Mouse (Mus musculus) fat pad, adult 2 months (tissue): ENCODE results near the gene Faxc.

ENCODE experiments used
- DNase-seq: peaks from one replicate; pipeline ENCODE4 v3.0.0-alpha.2; 2011; ENCODE audit warnings: low read depth, low spot score; ENCODE audit errors: extremely low read depth

Gene Faxc

GRCm38 (mm10) chr4:21930971-21931771, at the start of gene Faxc:
TSS of gene Faxc (plus strand) at chr4:21931329.
- DNase-seq, result no peak

DNA sequence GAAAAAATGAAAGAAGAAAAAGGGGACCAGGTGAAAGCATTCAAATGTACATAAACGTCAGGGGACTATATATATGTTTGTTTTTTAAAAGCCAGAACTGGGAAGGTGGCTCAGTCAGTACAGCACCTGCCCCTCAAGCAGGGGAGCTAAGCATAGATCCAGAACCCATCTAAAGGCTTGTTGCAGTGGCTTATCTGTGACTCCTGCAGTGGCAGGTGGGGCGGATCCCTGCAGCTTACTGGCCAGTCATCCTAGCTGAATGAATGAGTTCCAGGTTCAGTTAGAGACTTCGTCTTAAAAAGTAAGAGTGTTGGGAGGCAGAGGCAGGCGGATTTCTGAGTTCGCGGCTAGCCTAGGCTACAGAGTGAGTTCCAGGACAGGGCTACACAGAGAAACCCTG, 48.3 kb upstream of the Faxc start:
- DNase-seq, result no peak

GRCm38 (mm10) chr4:21885831-21886230, 45.3 kb upstream of the Faxc start:
- DNase-seq, result no peak

GRCm38 (mm10) chr4:21931772-21932630, 872 bp downstream of the Faxc start:
- DNase-seq, result no peak

- DNase-seq, result no peak
Measured at GRCm38 (mm10) chr4:21935378-21935777, 4.2 kb downstream of the Faxc start.

- no peak for DNase-seq
Measured at GRCm38 (mm10) chr4:21936424-21936823, 5.3 kb downstream of the Faxc start.

DNA sequence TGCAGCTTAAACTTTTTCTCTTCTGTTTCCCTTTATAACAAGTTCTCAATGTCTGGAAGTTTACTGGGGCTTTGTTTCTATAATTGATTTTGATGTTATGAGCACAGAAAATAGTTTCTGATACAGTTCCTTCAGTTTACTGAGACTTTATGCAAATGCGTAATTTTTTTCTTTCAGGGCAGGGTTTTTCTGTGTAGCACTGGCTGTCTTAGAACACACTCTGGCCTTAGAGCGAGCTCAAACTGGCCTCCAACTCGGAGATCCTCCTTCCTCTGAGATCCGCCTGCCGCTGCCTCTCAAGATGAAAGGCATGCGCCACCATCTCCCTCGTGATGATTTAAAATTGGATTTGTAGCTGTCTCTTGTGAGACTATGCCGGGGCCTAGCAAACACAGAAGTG, 6.8 kb downstream of the Faxc start:
- DNase-seq, result no peak

- DNase-seq, result no peak
Measured at GRCm38 (mm10) chr4:21944672-21945071, 13.5 kb downstream of the Faxc start.

DNA sequence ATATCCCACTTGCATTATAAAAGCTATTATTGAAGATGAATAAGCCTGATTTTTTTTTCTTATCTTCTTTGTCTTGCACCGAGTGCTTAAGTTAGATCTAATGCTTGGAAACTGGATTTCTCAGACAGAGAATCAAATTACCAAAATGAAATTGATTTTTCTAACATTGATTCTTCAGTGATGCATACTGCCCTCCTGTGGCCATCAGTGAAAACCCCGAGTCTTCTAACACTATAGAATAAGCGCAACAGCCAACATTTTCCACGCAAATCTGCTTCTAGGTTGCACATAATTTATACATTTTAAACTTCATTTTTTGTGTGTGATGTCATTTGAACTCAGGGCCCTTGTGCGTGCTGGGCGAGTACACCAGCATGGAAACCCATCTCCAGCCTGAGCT, 20.3 kb downstream of the Faxc start:
- no peak for DNase-seq

DNA sequence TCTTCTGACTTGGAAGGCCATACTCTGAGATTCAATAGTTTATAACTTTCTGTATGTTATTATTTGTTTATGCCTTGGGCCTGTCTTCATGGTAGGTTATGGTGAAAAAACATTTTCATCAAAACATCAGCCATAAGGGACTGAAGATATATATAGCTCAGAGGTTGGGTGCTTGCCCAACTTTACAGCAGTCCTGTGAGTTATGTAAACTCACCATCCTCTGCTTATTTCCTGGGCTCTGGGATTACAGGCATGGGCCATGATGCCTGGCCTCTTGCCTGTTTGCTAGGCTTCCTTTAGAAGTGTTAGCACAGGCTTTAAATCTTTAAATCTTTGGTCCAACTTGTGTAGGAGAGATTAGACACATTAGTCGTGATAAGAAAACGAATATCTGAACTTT, 21.1 kb downstream of the Faxc start:
- no peak for DNase-seq

GRCm38 (mm10) chr4:21957570-21958321, 26.6 kb downstream of the Faxc start:
- DNase-seq, result no peak

DNA sequence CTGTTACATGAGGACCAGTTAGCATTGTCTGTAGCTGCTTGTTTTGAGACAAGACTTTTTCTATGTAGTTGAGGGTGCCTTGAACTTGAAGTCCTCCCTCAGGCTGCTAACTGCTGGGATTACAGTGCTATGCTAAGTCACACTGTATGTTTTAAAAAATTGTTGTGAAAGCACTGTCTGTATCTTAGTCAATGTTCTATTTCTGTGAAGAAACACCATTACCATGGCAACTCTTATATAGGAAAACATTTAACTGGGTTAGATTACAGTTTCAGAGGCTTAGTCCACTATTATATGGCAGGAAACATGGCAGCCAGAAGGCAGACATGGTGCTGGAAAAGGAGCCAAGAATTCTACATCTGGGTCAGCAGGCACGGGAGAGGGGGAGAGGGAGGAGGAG, 40.8 kb downstream of the Faxc start:
- no peak for DNase-seq

- no peak for DNase-seq
Measured at GRCm38 (mm10) chr4:21974126-21974525, 43.0 kb downstream of the Faxc start.

- no peak for DNase-seq
Measured at GRCm38 (mm10) chr4:21980471-21980870, 49.3 kb downstream of the Faxc start.

- no peak for DNase-seq
Measured at GRCm38 (mm10) chr4:21982449-21982848, 51.3 kb downstream of the Faxc start.

- no peak for DNase-seq
Measured at GRCm38 (mm10) chr4:21986857-21987256, 55.7 kb downstream of the Faxc start.

- no peak for DNase-seq
Measured at GRCm38 (mm10) chr4:21987460-21987859, 56.3 kb downstream of the Faxc start.

GRCm38 (mm10) chr4:21989571-21990091, 58.5 kb downstream of the Faxc start:
- DNase-seq, result no peak

GRCm38 (mm10) chr4:21990580-21991235, 59.6 kb downstream of the Faxc start:
- no peak for DNase-seq

- DNase-seq, result no peak
Measured at GRCm38 (mm10) chr4:22017656-22018379, 86.7 kb downstream of the Faxc start.
